Mouse (Mus musculus): ENCODE measurements at regions not wholly inside any gene's neighbourhood (a gene's known extent, or its start where the extent isn't known, plus 50 kb on each side); places are given as distances from the start of the nearest gene placed in this dataset.

GRCm38 (mm10) chr7:39727935-39728557 is 210.5 kb downstream of the Zfp619 start:
- no peak for TF ChIP-seq POLR2A (IDR thresholded peaks at IDR 0.05; ENCODE audit: borderline replicate concordance, insufficient read depth, low read length)
- TF ChIP-seq CTCF (IDR thresholded peaks at IDR 0.05; ENCODE audit: borderline replicate concordance, insufficient read depth, low read depth, low read length) = no peak

Data from cerebellum, adult 2 months (tissue).